Mouse (Mus musculus) olfactory bulb, adult 2 months (tissue): ENCODE measurements at regions not wholly inside any gene's neighbourhood (a gene's known extent, or its start where the extent isn't known, plus 50 kb on each side); places are given as distances from the start of the nearest gene placed in this dataset.

Experiments used
- CTCF ChIP-seq: fragments of 200-500 bp; IDR thresholded peaks from 2 replicates; pipeline ENCODE4 v1.5.1; 2012; ENCODE audit warnings: low read depth, mild to moderate bottlenecking, low read length, moderate library complexity; ENCODE audit not compliant: insufficient read depth
- POLR2A ChIP-seq: fragments of 200-500 bp; IDR thresholded peaks from 2 replicates; pipeline ENCODE4 v1.6.1; 2012; ENCODE audit warnings: mild to moderate bottlenecking, low read depth, low read length, moderate library complexity; ENCODE audit not compliant: insufficient read depth

- TF ChIP-seq CTCF = no peak
- no peak for TF ChIP-seq POLR2A
Measured at GRCm38 (mm10) chr1:184277001-184277400, 242.9 kb upstream of the 1700056E22Rik start.
